Mouse (Mus musculus): Measurements from ENCODE around the gene Kcna7.
"Not testable (repeated sequence)": the region's sequence is repeated elsewhere in the genome, so short reads cannot be mapped to it uniquely, and the experiment has no call there.

Kcna7 gene

DNA sequence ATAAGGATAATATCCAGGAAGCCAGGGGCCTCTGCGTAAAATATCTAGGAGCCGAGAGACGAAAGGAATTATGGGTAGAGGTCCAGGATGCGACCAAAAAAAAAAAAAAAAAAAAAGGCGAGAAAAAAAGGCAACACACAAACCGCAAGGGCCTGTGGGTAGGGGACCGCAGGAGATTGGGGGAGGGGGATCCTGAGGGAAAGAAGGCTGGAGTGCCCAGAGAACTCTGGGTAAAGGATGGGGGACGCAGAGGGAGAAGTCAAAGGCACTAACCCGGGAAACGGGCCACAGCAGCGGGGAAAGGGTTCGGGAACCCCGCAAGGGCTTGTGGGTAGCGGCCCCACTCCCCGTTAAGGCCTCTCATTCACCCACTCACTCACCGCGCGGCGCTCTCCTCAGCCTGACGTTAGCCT, 10.3 kb upstream of the Kcna7 start:
- DNase-seq (ENCODE audit: low read depth, low spot score), result peak; percentile 79

DNA sequence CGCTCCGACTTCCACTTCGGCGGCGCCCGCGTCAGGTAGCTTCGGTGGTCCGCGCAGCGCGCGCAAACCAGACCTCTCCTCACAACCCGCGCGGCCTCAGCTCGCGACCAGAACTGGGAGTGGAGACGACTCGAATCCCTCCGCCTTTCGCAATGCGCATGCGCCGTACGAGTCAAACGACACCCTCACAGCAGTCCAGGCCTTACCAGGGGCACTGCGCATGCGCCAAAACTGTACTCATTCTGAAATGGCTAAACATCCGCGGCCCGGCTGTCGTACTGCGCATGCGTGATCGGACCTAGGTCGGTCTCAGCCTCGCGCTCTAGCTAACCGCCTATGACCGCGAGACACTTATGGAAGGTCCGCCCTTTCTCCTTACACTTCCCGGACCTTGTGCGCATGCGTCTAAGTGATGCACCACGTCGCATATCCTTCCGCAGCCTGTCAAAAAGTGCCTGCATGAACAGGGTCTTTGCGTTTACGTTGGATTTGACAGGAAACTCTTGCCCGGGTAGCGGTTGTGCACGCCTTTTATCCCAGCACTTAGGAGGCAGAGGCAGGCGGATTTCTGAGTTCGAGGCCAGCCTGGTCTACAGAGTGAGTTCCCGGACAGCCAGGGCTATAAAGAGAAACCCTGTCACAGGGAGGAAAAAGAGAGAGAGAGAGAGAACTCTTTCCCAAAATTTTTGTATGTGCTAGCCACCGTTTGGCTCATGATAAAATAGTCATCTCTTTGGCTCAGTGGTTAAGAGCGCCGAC, 9.7 kb upstream of the Kcna7 start, which contains the start of gene Snrnp70:
Gene Snrnp70 (minus strand): TSS at position 165 of the 759 bp plus-strand sequence.
- peak; percentile 100 for DNase-seq (ENCODE audit: low read depth, low spot score)

DNA sequence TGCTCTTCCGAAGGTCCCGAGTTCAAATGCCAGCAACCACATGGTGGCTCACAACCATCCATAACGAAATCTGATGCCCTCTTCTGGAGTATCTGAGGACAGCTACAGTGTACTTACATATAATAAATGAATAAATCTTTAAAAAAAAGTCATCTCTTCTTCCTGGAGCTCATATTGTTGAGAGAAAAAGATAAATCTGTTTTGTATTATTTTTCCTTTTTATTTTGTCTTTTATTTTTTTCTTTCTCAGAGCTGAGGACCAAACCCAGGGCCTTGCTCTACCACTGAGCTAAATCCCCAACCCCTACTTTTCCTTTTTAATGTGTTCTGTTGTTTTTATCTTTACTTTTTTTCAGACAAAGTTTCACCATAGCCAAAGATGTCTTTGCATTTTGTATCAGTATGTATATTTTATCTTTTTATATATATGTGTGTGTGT, 9.1 kb upstream of the Kcna7 start:
- not testable (repeated sequence) for DNase-seq (ENCODE audit: low read depth, low spot score)

DNA sequence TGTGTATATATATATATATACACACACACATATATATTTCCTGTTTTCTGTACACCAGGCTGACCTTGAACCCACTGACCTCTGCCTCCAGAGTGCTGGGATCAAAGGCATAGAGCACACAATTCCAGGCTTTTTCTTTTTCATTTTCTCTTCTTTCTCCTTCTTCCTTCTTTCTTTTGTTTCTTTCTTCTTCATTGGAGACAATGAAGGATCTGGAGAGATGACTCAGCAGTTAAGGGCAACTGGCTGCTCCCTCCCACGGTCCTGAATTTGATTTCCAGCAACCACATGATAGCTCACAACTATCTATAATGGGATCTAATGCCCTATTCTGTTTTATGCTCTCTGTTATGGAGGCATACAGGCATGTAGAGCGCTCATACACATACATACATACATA, 8.7 kb upstream of the Kcna7 start:
- peak; percentile 45 for DNase-seq (ENCODE audit: low read depth, low spot score)

DNA sequence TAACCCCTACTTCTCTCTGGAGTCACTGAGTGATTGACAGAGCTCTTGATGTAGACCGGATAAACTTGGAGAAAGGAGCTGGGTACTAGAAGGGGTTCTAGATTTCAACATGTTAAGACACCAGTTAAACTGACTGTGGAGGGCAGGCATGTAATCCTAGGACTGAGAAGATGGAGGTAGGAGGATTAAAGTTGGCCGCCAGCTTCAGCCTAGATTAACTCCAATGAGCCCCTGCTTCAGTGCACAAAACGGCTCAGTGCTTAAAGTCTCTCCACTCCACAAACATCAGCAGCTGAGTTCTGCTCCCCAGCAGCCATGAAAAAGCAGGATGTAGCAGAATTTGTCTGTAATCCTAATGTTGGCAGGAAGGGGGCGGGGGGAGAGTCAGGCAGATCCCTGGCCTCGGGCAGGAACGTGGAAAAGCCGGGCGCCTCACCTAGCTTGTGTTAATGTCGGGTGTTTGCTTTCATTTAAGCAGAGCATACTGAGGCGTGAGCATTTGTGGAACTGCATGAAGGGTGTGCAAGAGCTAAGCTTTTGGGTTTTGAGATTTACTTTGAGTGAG, 3.9 kb upstream of the Kcna7 start:
- DNase-seq (ENCODE audit: low read depth, low spot score), result no peak

DNA sequence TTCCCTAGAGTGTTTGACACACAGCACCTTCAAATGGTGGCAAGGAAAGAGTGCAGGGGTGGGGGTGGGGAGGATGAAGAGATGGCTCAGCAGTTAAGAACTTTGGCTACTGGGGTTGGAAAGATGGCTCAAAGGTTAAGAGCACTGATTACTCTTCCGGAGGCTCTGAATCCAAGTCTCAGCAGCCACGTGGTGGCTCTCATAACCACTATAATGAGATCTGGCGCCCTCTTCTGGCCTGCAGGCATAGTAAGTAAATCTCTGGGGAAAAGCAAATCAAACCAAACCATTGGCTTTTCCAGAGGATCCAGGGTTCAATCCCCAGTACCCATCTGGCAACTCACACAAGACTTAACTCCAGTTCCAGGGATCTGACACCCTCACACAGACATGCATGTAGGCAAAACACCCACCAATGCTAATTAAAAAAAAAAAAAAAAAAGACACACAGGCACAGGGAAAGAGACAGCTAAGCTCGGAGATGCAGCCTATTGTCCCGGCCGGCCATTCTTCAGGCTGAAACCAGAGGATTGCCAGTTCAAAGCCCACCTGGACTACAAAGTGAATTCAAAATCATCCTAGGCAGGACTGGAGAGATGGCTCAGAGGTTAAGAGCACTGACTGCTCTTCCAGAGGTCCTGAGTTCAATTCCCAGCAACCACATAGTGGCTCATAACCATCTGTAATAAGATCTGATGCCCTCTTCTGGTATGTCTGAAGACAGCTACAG, 1.8 kb upstream of the Kcna7 start:
- DNase-seq (ENCODE audit: low read depth, low spot score), result peak; percentile 64

DNA sequence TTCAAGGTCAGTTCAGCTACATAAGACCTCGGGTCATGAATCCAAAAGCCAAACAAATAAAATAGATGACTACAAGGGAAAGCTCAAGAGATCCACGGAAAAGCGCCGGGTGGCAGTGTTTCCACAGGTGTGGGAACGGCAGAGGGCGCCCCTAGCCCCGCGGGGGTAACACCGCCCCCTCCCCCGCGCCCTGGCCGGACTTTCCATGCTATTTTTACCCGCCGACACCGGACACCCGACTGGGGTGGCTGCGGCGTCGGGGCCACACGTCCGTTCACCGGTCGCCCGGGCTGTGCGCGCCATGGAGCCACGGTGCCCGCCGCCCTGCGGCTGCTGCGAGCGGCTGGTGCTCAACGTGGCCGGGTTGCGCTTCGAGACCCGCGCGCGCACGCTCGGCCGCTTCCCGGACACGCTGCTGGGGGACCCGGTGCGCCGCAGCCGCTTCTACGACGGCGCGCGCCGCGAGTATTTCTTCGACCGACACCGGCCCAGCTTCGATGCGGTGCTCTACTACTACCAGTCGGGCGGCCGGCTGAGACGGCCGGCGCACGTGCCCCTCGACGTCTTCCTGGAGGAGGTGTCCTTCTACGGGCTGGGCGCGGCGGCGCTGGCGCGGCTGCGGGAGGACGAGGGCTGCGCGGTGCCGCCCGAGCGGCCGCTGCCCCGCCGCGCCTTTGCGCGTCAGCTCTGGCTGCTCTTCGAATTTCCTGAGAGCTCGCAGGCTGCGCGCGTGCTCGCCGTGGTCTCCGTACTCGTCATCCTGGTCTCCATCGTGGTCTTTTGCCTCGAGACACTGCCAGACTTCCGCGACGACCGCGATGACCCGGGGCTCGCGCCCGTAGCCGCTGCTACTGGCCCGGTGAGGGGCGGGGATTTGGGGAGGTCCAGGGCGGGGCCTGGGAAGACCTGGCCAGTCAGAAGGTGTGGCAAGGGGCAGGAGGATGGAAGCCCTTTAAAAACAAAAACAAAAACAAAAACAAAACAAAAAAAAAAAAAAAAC, 1.0 kb downstream of the Kcna7 start:
- DNase-seq (ENCODE audit: low read depth, low spot score), result no peak

DNA sequence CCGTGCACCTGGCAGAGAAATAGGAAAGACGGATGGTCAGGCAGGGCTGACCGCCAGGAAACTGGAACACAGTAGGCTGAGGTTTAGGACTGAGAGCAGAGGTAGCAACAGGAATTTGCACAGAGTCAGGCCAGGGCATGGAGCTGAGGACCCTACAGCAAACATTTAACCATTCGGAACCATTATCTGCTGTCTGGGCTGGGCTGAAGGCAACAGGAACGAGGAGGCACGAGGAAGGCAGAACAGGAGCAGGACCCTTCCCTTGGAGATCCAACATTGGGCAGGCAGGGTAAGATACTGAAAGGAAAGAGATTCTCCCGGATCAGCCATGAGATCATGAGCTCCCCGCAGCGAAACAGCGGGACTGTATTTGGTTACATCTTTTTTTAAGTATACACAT, 2.4 kb downstream of the Kcna7 start:
- no peak for DNase-seq (ENCODE audit: low read depth, low spot score)

DNA sequence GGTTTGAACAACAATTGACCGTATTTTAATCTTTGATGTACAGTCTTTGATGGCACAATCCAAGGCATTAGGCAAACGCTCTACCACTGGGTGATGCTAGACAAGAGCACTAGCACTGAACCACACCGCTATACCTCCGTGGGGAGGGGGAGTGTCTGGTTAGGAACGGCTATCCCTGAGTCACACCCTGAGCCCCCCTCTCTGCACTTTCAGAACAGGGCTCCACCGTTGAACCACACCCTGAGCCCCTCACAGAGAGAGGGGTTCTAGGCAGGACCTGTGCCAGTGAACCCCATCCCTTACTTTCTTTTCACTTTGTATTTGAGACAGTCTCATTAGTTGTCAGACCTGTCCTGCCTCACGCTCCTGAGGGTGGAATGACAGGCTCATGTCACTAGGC, 2.9 kb downstream of the Kcna7 start:
- DNase-seq (ENCODE audit: low read depth, low spot score), result no peak

DNA sequence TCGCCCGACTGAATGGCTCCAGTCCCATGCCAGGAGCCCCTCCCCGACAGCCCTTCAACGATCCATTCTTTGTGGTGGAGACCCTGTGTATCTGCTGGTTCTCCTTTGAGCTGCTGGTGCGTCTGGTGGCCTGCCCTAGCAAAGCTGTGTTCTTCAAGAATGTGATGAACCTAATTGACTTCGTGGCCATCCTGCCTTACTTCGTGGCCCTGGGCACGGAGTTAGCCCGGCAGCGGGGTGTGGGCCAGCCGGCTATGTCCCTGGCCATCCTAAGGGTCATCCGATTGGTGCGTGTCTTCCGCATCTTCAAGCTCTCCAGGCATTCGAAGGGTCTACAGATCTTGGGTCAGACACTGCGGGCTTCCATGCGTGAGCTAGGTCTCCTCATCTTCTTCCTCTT, 3.5 kb downstream of the Kcna7 start:
- no peak for DNase-seq (ENCODE audit: low read depth, low spot score)

DNA sequence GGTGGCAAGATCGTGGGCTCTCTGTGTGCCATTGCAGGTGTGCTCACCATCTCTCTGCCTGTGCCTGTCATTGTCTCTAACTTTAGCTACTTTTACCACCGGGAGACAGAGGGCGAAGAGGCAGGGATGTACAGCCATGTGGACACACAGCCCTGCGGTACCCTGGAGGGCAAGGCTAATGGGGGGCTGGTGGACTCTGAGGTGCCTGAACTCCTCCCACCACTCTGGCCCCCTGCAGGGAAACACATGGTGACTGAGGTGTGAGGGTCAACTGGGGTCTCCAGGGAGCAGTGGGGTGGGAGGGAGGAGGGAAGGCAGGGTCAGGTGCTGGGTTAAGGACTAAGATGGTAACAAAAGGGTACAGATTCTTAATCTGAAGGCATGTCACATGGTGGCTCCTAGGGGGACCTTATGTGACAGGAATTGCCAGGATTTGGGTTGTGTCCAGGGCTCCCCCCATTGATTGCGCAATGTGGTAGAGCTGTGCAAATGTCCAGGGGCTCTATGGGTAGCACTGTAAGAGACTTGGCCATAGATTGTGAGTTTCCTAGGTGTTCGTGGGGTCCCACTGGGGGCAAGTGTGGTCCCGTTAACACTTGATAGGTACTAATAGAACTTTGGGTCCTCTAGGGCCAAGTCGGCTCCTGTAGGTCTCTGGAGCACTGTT, 4.2 kb downstream of the Kcna7 start:
- DNase-seq (ENCODE audit: low read depth, low spot score), result no peak

DNA sequence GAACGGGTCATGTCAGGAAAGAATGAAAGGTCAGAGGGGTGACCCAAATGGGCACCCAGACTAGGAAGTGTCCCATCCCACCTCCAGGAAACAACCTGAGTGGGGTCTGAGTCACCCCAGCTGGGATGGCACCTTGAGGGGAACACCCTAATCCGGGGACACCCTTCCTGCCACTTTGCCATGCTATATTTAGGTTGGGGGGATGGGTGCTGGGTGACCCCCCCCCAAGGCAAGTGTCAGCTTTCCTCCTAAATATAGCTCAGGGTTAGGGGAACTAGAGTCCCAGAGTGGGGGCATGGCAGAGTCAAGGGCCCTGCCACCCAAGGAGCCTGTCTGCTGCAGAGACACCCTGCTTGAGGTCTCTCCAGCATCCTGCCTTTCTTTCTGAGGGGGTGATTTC, 7.0 kb downstream of the Kcna7 start:
- DNase-seq (ENCODE audit: low read depth, low spot score), result no peak

DNA sequence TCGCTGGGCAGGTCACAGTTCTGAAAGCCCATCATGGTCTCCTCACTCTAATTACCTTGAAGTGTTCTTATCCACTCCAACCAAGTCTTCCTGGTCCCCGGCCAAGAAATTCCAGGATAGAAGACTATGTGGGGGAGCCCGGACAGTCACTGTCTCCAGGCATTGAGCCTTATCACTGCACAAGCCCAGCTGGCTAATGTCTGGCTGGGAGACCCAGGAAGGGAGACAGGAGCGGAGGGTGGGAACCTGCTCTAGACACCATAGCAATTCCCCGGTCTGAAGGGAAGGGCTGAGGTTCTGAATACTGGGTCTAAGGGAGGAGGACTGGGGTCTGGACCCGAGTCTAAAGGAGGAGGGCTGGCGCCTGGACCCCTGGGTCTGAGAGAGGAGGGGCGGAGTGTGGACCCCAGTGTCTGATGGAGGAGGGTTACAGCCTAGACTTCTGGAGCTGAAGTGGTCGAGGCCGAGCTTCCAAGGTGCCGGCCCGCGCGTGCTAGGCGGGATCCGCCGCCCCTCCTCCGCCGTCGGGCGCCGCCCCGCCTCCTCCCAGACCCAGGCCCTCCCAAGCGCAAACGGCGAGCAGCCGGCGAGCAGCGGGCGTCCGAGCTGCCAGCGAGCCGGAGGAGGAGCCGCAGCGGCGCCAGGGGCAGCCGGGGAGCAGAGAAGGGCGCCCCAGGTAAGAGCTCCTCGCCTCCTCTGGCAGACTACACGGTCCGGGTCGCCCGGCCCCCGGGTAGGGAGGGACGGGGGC, 7.8 kb downstream of the Kcna7 start, which contains the start of gene Ntf5:
Gene Ntf5 (plus strand): TSS at position 583 of the 751 bp plus-strand sequence.
- peak; percentile 29 for DNase-seq (ENCODE audit: low read depth, low spot score)

DNA sequence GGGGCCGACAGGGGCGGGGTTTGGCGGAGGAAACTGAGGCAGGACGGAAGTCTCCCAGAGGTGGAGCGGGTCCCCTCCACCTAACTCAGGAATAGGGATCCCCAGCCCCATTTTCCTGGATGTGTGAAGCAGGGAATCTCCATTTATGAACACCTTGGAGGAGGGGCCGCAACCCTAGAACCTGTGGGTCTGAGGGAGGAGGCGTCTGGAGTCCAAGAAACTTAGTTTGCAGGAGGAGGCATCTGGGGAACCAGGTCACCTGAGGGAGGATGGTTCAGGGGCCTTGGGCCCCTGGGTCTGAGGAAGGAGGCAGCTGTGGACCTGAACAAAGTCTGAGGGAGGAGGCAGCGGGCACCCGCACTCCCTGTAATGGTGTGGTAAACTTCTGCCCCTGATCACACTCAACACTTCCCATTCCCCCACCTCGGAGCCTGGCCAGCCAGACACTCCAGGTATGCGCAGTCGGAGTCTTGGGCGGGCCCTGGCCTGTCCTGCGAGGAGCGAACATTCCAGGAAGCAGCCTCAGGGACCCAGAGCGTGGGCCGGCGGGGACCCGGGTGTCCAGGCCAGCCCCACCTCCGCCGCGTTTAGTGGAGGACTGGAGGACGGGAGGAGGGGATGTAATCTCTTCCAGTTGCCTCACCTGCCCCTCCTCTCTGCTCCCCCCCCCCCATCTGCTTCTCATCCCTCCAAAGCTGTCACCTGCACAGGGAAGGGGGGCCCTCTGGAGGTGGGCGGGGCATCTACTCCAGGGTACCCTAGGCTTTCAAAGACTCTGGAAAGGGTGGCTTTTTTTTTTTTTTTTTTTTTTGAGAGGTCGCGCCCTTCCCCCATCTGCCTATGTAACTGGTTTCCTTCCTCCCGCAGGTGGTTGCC, 8.6 kb downstream of the Kcna7 start:
- DNase-seq (ENCODE audit: low read depth, low spot score), result no peak

DNA sequence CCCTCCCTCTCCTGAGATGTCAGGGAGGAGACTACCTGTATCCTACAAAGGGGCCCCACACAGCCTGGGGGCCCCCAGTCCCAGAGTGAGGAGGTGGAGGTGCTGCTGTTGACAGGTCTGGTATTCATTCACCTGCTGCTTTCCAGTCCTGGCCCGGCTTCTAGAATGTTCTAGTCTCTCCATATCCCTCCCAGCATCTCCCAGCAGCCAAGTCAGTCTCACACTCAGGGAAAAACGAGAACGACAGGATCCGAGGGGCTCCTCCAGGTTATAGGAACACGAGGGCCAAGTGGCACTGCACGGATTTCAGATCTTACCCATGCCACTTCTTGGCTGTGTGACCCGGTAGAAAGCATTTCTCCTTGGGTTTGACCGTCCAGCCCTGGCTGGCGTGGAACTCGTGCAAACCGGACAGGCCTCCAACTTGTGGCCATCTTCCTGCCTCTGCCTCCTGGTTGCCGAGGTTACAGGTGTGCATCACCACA, 9.3 kb downstream of the Kcna7 start:
- DNase-seq (ENCODE audit: low read depth, low spot score), result no peak

DNA sequence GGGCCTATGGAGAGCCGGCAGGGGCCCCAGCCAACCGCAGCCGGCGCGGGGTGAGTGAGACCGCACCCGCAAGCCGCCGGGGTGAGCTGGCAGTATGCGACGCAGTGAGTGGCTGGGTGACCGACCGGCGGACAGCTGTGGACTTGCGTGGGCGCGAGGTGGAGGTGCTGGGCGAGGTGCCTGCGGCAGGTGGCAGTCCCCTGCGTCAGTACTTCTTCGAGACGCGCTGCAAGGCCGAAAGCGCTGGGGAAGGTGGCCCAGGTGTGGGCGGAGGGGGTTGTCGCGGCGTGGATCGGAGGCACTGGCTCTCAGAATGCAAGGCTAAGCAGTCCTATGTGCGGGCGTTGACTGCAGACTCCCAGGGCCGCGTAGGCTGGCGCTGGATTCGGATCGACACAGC, 10.2 kb downstream of the Kcna7 start:
- DNase-seq (ENCODE audit: low read depth, low spot score), result no peak

DNA sequence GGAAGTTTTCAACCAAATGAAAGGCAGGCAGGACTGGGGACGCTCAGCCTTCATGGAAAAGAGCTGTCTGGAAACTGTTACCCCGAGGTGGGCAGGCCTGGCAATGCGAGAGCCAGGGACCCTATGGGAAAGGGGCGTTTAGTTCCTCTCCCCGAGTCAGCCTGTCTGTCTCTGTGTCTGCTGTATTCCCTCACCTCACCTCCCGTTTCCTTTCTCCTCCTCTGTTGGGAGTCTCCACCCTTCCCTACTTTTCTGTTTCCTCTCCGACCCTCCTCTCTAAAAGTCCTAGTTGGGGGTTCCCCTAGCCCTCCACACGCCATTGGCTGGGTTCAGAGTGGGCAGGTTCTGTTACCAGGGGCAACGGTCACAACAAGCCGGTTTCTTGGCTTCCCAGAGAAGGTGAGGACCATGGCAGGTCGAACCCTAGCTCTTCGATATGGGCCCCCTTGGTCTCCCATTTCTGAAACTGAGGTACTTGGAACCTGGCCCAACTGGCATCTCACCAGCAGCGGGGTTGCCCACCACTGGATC, 12.6 kb downstream of the Kcna7 start:
- no peak for DNase-seq (ENCODE audit: low read depth, low spot score)

DNA sequence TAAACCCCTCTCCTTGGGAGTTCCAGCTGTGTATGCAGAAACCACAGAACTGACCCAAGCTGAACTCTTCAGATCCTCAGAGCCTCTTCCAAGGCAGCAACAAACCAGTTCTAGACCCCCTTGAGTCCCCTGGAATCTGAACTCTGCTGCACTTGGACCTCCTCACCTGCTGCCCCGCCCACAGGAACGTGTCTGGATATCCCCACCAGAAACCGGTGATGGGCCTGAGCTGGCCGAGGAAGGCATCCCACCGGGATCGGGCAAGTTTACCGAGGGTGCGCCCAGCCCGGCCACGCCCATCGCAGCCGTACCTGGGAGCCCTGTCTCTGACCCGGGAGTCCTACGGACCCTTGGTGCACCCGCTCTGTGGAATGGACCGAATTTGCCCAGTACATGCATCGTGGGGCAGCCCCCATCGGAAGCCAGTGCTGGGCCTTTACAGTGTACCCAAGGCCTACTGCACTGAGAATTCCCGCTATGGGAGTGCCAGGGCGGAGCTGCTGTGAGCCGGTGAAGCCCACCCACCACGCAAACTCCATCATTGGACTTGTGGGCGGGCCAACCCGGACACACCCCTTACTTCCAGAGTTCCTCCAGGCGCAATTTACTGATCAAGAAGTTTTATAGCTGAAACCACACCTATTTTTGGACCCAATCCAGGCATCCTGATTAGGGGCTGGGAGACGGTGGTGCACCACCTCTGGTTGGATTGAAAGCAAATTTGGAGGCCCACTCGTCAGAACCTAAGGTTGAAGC, 14.6 kb downstream of the Kcna7 start:
- DNase-seq (ENCODE audit: low read depth, low spot score), result no peak
